Mouse (Mus musculus) heart, postnatal 36 days (tissue): ENCODE data around the gene Cdc42se2. TPM values are rescaled to one million over a fixed set of nuclear protein-coding genes. Genes with fewer than 3 reads are reported as not detected.

ENCODE experiments used
- total RNA-seq, 2 experiments: library from RNA; stranded (reverse); gene quantifications; 2 replicates each; pipeline ENCODE4 v1.2.3; 2021

Cdc42se2 gene
- total RNA-seq, 2 experiments from 2014 or later: 24.8 to 26.8 TPM

Other genes starting within 250 kb of the Cdc42se2 start
- 10 to 100 TPM; 37.9 to 39.0 TPM for gene Lyrm7, start 73.2 kb upstream of the Cdc42se2 start, total RNA-seq
- 100 to 1,000 TPM; 292 to 340 TPM for gene Hint1, start 78.7 kb upstream of the Cdc42se2 start, total RNA-seq
- 100 to 1,000 TPM; 189 to 218 TPM for gene Gpx3, start 114.8 kb upstream of the Cdc42se2 start, total RNA-seq
- gene Tnip1, start 175.2 kb upstream of the Cdc42se2 start, total RNA-seq: 10 to 100 TPM; 29.2 to 29.4 TPM
- 100 to 1,000 TPM; 234 to 241 TPM for gene Anxa6, start 245.8 kb upstream of the Cdc42se2 start, total RNA-seq